Mouse (Mus musculus): ENCODE data around the gene Trim6. TPM values are rescaled to one million over a fixed set of nuclear protein-coding genes. Genes with fewer than 3 reads are reported as not detected.

The Trim6 gene
- total and polyA plus RNA-seq, 3 experiments: 0.31 TPM; not detected in 2

DNA sequence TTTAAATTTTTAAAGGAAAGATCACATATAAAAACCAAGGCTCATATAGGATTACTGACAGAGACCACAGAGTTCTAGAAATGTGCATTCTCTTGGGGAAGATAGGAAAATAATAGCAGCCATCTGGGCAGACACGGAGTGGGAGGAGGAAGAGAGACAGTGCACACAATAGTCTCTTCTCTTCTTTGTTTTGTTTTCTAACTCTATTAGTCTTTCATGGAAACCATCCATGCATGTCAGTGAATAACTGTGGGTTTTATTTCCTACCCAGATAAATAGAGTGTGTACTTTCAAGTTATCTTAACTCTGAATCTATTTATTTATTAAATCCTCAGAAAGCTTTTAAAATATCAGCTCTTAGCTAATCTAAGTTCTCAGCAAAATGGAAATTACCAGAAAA, 43.5 kb upstream of the Trim6 start:
- H3K79me2 ChIP-seq (replicated peaks; ENCODE audit: control insufficient read depth, extremely low read depth, insufficient read depth, poor library complexity, severe bottlenecking): no peaks in the 10 kb centered on the region
- H3K27ac ChIP-seq (ENCODE audit: insufficient read depth, low read depth): no peak overlapping the region
- H3K9me3 ChIP-seq (replicated peaks; ENCODE audit: low read length): no peaks in the 10 kb centered on the region
- DNase-seq (ENCODE audit: extremely low read depth): no peak
- H3K36me3 ChIP-seq (replicated peaks in 1 of 2; ENCODE audit: control insufficient read depth in 1 of 2, insufficient read depth in 1 of 2, low read length in 1 of 2): no peaks in the 10 kb centered on the region
- no peak for TF ChIP-seq UBTF (IDR thresholded peaks at IDR 0.05; ENCODE audit: low read depth, low read length)
- TF ChIP-seq CTCF (conservative IDR thresholded peaks at IDR 0.05 in 1 of 2, IDR thresholded peaks at IDR 0.05 in 1 of 2; ENCODE audit: low read depth in 2 of 2, low read length in 2 of 2): no peak
- TF ChIP-seq SIN3A (IDR thresholded peaks at IDR 0.05; ENCODE audit: low read length): no peak
- TF ChIP-seq IRF4 (IDR thresholded peaks at IDR 0.05; ENCODE audit: low read depth, low read length): no peak
- TF ChIP-seq MEF2A (IDR thresholded peaks at IDR 0.05; ENCODE audit: borderline replicate concordance, low read depth, low read length): no peak
- H3K27me3 ChIP-seq (replicated peaks): no peaks in the 10 kb centered on the region
- H3K4me1 ChIP-seq (ENCODE audit: control insufficient read depth in 1 of 2, insufficient read depth in 2 of 2): peaks cover 0 to 2% of the 10 kb centered on the region in 2 experiments; a peak in 1 of 4 replicates
- dilution Hi-C loops (cut with MboI; ENCODE audit: extremely low pct_ligation_motif_present, extremely low pct_unique_long_range_greater_than_20kb, low sequenced_read_pairs): no loop called here
- in situ Hi-C loops (cut with MboI; ENCODE audit: low pct_ligation_motif_present, low pct_unique_long_range_greater_than_20kb, low sequenced_read_pairs): loop anchor here (25.0 kb wide), 1 partner anchor 463 kb away; the partner anchor contains the start of gene Olfr243
- H3K4me2 ChIP-seq (ENCODE audit: insufficient read depth, low read depth, poor library complexity, severe bottlenecking): no peak overlapping the region
- H3K9ac ChIP-seq (ENCODE audit: insufficient read depth, low read depth): no peak overlapping the region
- H3K4me3 ChIP-seq (replicated peaks in 1 of 3; ENCODE audit: low read depth in 2 of 3, low read length in 2 of 3, poor library complexity in 1 of 3): no peak overlapping the region

DNA sequence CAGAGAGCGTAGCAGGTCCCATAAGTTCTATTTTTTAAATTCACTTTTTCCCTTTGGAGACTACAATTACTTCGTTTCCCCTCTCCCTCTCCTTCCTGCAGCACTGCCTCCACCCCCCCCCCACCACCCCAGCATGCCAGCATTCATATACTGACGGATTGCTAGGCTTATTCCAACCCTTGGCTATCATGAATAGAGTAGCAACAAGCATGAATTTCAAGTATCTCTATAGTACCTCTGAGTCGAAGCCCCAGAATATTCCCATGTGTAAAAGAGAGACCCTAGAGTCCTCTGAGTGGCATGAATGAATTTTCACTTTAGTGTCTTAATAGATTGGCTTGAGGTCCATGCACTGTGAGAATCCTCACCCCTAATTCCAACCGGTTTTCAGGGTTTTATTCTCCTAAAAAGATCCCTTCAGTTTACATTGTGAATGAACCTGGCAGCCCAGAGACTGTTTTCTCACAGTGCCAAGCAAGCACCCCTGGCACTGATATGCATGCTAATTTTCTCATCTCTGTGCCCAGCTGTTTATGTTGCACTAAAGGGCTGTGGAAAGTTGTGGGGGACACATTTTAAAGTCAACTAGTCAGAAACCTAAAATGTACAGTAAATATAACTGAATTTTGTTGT, 40.1 kb upstream of the Trim6 start:
- H3K4me1 ChIP-seq (ENCODE audit: control insufficient read depth in 1 of 2, insufficient read depth in 2 of 2): no peaks in the 10 kb centered on the region
- dilution Hi-C loops (cut with MboI; ENCODE audit: extremely low pct_ligation_motif_present, extremely low pct_unique_long_range_greater_than_20kb, low sequenced_read_pairs): no loop called here
- in situ Hi-C loops (cut with MboI; ENCODE audit: low pct_ligation_motif_present, low pct_unique_long_range_greater_than_20kb, low sequenced_read_pairs): loop anchor here (25.0 kb wide), 1 partner anchor 466 kb away; the partner anchor contains the start of gene Olfr243
- no peaks in the 10 kb centered on the region for H3K79me2 ChIP-seq (replicated peaks; ENCODE audit: control insufficient read depth, extremely low read depth, insufficient read depth, poor library complexity, severe bottlenecking)
- H3K4me3 ChIP-seq (replicated peaks in 1 of 3; ENCODE audit: low read depth in 2 of 3, low read length in 2 of 3, poor library complexity in 1 of 3): no peak overlapping the region
- H3K27ac ChIP-seq (ENCODE audit: insufficient read depth, low read depth): no peak overlapping the region
- H3K4me2 ChIP-seq (ENCODE audit: insufficient read depth, low read depth, poor library complexity, severe bottlenecking): no peak overlapping the region
- H3K36me3 ChIP-seq (replicated peaks in 1 of 2; ENCODE audit: control insufficient read depth in 1 of 2, insufficient read depth in 1 of 2, low read length in 1 of 2): no peaks in the 10 kb centered on the region
- H3K27me3 ChIP-seq (replicated peaks): no peaks in the 10 kb centered on the region
- no peak overlapping the region for H3K9ac ChIP-seq (ENCODE audit: insufficient read depth, low read depth)
- DNase-seq (ENCODE audit: extremely low read depth): no peak
- no peaks in the 10 kb centered on the region for H3K9me3 ChIP-seq (replicated peaks; ENCODE audit: low read length)
- no peak for TF ChIP-seq RAD21 (IDR thresholded peaks at IDR 0.05; ENCODE audit: low read depth, low read length)

DNA sequence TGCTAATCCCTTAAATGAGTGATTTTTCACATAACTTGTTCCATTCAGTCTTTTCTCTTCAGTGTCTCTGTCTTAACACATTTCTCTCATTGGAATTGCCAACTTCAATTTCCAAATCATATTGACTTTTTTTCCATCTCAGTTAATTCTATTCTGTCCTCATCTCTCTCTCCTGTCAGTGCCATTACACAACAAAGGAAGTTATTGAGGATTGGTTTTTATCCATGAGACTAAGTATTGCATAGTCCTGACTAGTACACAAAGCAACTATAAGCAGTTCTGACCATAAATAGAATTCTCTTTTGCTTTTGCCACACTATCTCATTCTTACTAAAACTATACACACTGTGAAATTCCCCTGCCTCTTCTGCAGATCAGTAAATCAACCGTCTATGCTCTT, 39.5 kb upstream of the Trim6 start:
- Histone ChIP-seq H3K27me3 (replicated peaks) (no peaks in the 10 kb centered on the region), H3K4me3 (replicated peaks in 1 of 3; ENCODE audit: low read depth in 2 of 3, low read length in 2 of 3, poor library complexity in 1 of 3) (no peak overlapping the region), H3K4me2 (ENCODE audit: insufficient read depth, low read depth, poor library complexity, severe bottlenecking) (no peak overlapping the region), H3K36me3 (replicated peaks in 1 of 2; ENCODE audit: control insufficient read depth in 1 of 2, insufficient read depth in 1 of 2, low read length in 1 of 2) (no peaks in the 10 kb centered on the region), H3K9ac (ENCODE audit: insufficient read depth, low read depth) (no peak overlapping the region), H3K79me2 (replicated peaks; ENCODE audit: control insufficient read depth, extremely low read depth, insufficient read depth, poor library complexity, severe bottlenecking) (no peaks in the 10 kb centered on the region), H3K9me3 (replicated peaks; ENCODE audit: low read length) (no peaks in the 10 kb centered on the region), H3K4me1 (ENCODE audit: control insufficient read depth in 1 of 2, insufficient read depth in 2 of 2) (no peaks in the 10 kb centered on the region), H3K27ac (ENCODE audit: insufficient read depth, low read depth) (no peak overlapping the region)
- dilution Hi-C loops (cut with MboI; ENCODE audit: extremely low pct_ligation_motif_present, extremely low pct_unique_long_range_greater_than_20kb, low sequenced_read_pairs): no loop called here
- in situ Hi-C loops (cut with MboI; ENCODE audit: low pct_ligation_motif_present, low pct_unique_long_range_greater_than_20kb, low sequenced_read_pairs): loop anchor here (25.0 kb wide), 1 partner anchor 467 kb away; the partner anchor contains the start of gene Olfr243
- TF ChIP-seq ETS1 (conservative IDR thresholded peaks at IDR 0.05; ENCODE audit: low read depth, low read length): no peak
- no peak for TF ChIP-seq NRF1 (IDR thresholded peaks at IDR 0.05; ENCODE audit: low read depth, low read length)
- no peak for TF ChIP-seq UBTF (IDR thresholded peaks at IDR 0.05; ENCODE audit: low read depth, low read length)
- no peak for TF ChIP-seq CTCF (conservative IDR thresholded peaks at IDR 0.05 in 1 of 2, IDR thresholded peaks at IDR 0.05 in 1 of 2; ENCODE audit: low read depth in 2 of 2, low read length in 2 of 2)
- DNase-seq (ENCODE audit: extremely low read depth): no peak
